Comparison of ENCODE assay signal across 9 mouse cellular contexts in genomic region chr13:24442272-24442671, GRCm38 (mm10).
DNase-seq lines count a peak whose midpoint lies in the region; ATAC-seq and TF ChIP-seq lines count a peak whose summit lies in the region.
"Had no signal": no experiment of that assay in that cellular context is flagged by ENCODE, and none has a peak within 500 bp of the region (broad histone marks: within the 10 kb centered on the region; RNA-seq: fewer than 3 reads in every experiment).

No protein-coding gene starts in this region.

- dilution Hi-C loops in CH12.LX (cut with MboI; ENCODE audit: extremely low pct_ligation_motif_present, extremely low pct_unique_long_range_greater_than_20kb, low sequenced_read_pairs): no loop called here

- H3K79me2 ChIP-seq in CH12.LX (replicated peaks; ENCODE audit: control insufficient read depth, extremely low read depth, insufficient read depth, poor library complexity, severe bottlenecking): no peaks in the 10 kb centered on the region

- no peak overlapping the region for H3K4me2 ChIP-seq in kidney, embryonic 16.5 days (replicated peaks; ENCODE audit: low read depth, low read length)
- no peak overlapping the region for H3K4me2 ChIP-seq in CH12.LX (ENCODE audit: insufficient read depth, low read depth, poor library complexity, severe bottlenecking)
- H3K4me2 ChIP-seq in forebrain, embryonic 11.5 days (ENCODE audit: low read depth, low read length, severe bottlenecking): no peak overlapping the region

- no peak for TF ChIP-seq EP300 in CH12.LX (IDR thresholded peaks at IDR 0.05; ENCODE audit: low read length)

- DNase-seq in kidney, adult 11 months: peak; percentile 10
- DNase-seq in CH12.LX (ENCODE audit: extremely low read depth): peak; percentile 31
- DNase-seq in embryo, embryonic 11 days: peak; percentile 51
- peak; percentile 18 to 29 for DNase-seq in kidney, postnatal 36 days
- DNase-seq in forebrain, embryonic 11.5 days (ENCODE audit: low spot score): no peak
- DNase-seq in layer of hippocampus, adult 8-10 months (ENCODE audit: low spot score in 2 of 2): no peak
- no peak for DNase-seq in cerebellum, postnatal 25 days
- DNase-seq: layer of hippocampus, adult 9-11 months had no signal

- no peaks in the 10 kb centered on the region for H3K36me3 ChIP-seq in kidney, embryonic 16.5 days (ENCODE audit: insufficient read depth, low read length)
- peaks cover 17 to 48% of the 10 kb centered on the region in 2 experiments for H3K36me3 ChIP-seq in CH12.LX (replicated peaks in 1 of 2; ENCODE audit: control insufficient read depth in 1 of 2, insufficient read depth in 1 of 2, low read length in 1 of 2)
- no peaks in the 10 kb centered on the region for H3K36me3 ChIP-seq in forebrain, embryonic 11.5 days (ENCODE audit: control insufficient read depth, insufficient read depth, low read length)

- TF ChIP-seq CTCF in CH12.LX (conservative IDR thresholded peaks at IDR 0.05 in 1 of 2, IDR thresholded peaks at IDR 0.05 in 1 of 2; ENCODE audit: low read depth in 2 of 2, low read length in 2 of 2): no peak

- no peak overlapping the region for H3K27ac ChIP-seq in kidney, embryonic 16.5 days (ENCODE audit: low read length)
- no peak overlapping the region for H3K27ac ChIP-seq in CH12.LX (ENCODE audit: insufficient read depth, low read depth)
- no peak overlapping the region for H3K27ac ChIP-seq in forebrain, embryonic 11.5 days (ENCODE audit: low read depth, low read length)

- WGBS in kidney, embryonic 16.5 days: 34% methylated on average over 6 of the region's 6 CpGs
- WGBS in forebrain, embryonic 11.5 days: 69% methylated on average over 6 of the region's 6 CpGs

- no peak for TF ChIP-seq RAD21 in CH12.LX (IDR thresholded peaks at IDR 0.05; ENCODE audit: low read depth, low read length)

- no peak for ATAC-seq in kidney, embryonic 16.5 days (ENCODE audit: low FRiP score, low TSS enrichment)
- ATAC-seq in forebrain, embryonic 11.5 days (replicated peaks; ENCODE audit: low FRiP score): no peak

- in situ Hi-C loops in CH12.LX (cut with MboI; ENCODE audit: low pct_ligation_motif_present, low pct_unique_long_range_greater_than_20kb, low sequenced_read_pairs): no loop called here

- no peak for TF ChIP-seq POLR2A in CH12.LX (IDR thresholded peaks at IDR 0.05; ENCODE audit: low read depth, low read length)

- no peaks in the 10 kb centered on the region for H3K9me3 ChIP-seq in kidney, embryonic 16.5 days (ENCODE audit: low read length)
- H3K9me3 ChIP-seq in CH12.LX (replicated peaks; ENCODE audit: low read length): peaks cover 6% of the 10 kb centered on the region
- H3K9me3 ChIP-seq in forebrain, embryonic 11.5 days (ENCODE audit: control insufficient read depth, low read length): no peaks in the 10 kb centered on the region

- no peaks in the 10 kb centered on the region for H3K27me3 ChIP-seq in kidney, embryonic 16.5 days (ENCODE audit: insufficient read depth, low read length)
- H3K27me3 ChIP-seq in CH12.LX (replicated peaks): no peaks in the 10 kb centered on the region
- H3K27me3 ChIP-seq in forebrain, embryonic 11.5 days (ENCODE audit: control insufficient read depth, insufficient read depth, low read length): no peaks in the 10 kb centered on the region

- no peak overlapping the region for H3K4me3 ChIP-seq in kidney, embryonic 16.5 days (ENCODE audit: low read length)
- no peak overlapping the region for H3K4me3 ChIP-seq in CH12.LX (replicated peaks in 1 of 3; ENCODE audit: low read depth in 2 of 3, low read length in 2 of 3, poor library complexity in 1 of 3)
- H3K4me3 ChIP-seq in forebrain, embryonic 11.5 days (ENCODE audit: low read depth, low read length): no peak overlapping the region

- no peak overlapping the region for H3K9ac ChIP-seq in kidney, embryonic 16.5 days (replicated peaks; ENCODE audit: low read length)
- H3K9ac ChIP-seq in CH12.LX (ENCODE audit: insufficient read depth, low read depth): no peak overlapping the region
- H3K9ac ChIP-seq in forebrain, embryonic 11.5 days (ENCODE audit: low read length): no peak overlapping the region

- H3K4me1 ChIP-seq in kidney, embryonic 16.5 days (ENCODE audit: insufficient read depth, low read length): 0 out of 2 replicates have a peak, but pooled peaks cover 7% of the 10 kb centered on the region
- peaks cover 11 to 51% of the 10 kb centered on the region in 2 experiments for H3K4me1 ChIP-seq in CH12.LX (ENCODE audit: control insufficient read depth in 1 of 2, insufficient read depth in 2 of 2)
- H3K4me1 ChIP-seq in forebrain, embryonic 11.5 days (replicated peaks; ENCODE audit: control insufficient read depth, insufficient read depth, low read length): no peaks in the 10 kb centered on the region

TF ChIP-seq in CH12.LX, 34 proteins besides CTCF, POLR2A, EP300 and RAD21:
- TF ChIP-seq MYC (IDR thresholded peaks at IDR 0.05; ENCODE audit: low read depth, low read length) (no peak), RCOR1 (conservative IDR thresholded peaks at IDR 0.05; ENCODE audit: low read depth, low read length) (no peak), USF2 (conservative IDR thresholded peaks at IDR 0.05; ENCODE audit: low read depth, low read length) (no peak), SIN3A (IDR thresholded peaks at IDR 0.05; ENCODE audit: low read length) (no peak), MAFK (IDR thresholded peaks at IDR 0.05; ENCODE audit: insufficient replicate concordance, low read length) (no peak), BHLHE40 (IDR thresholded peaks at IDR 0.05; ENCODE audit: low read depth, low read length) (no peak), MEF2A (IDR thresholded peaks at IDR 0.05; ENCODE audit: borderline replicate concordance, low read depth, low read length) (no peak), CHD1 (IDR thresholded peaks at IDR 0.05; ENCODE audit: low read depth, low read length) (no peak), MAX (IDR thresholded peaks at IDR 0.05; ENCODE audit: low read length) (no peak), ZKSCAN1 (IDR thresholded peaks at IDR 0.05; ENCODE audit: borderline replicate concordance, low read depth, low read length) (no peak), SMC3 (IDR thresholded peaks at IDR 0.05; ENCODE audit: low read depth, low read length) (no peak), E2F4 (IDR thresholded peaks at IDR 0.05; ENCODE audit: insufficient replicate concordance, low read depth, low read length) (no peak), ZC3H11A (IDR thresholded peaks at IDR 0.05; ENCODE audit: low read depth, low read length) (no peak), ELF1 (IDR thresholded peaks at IDR 0.05; ENCODE audit: low read depth, low read length) (no peak), POLR2AphosphoS2 (IDR thresholded peaks at IDR 0.05; ENCODE audit: low read depth, low read length) (no peak), HCFC1 (IDR thresholded peaks at IDR 0.05; ENCODE audit: low read depth, low read length) (no peak)

Comparison
In these comparisons a context has a peak if more than half of its experiments do, and no peak if none do; other contexts are left out.
1. DNase-seq: peak in kidney, adult 11 months (single experiment), CH12.LX (single experiment), embryo, embryonic 11 days (single experiment) and kidney, postnatal 36 days (2 of 2); none in forebrain, embryonic 11.5 days (single experiment), layer of hippocampus, adult 8-10 months (0 of 2) and cerebellum, postnatal 25 days (0 of 2).